Mouse (Mus musculus) heart, embryonic 15.5 days (tissue): ENCODE results near the gene Plpp4. TPM values are rescaled to one million over a fixed set of nuclear protein-coding genes. Genes with fewer than 3 reads are reported as not detected.

Experiments used
- ATAC-seq: fragments of 200-750 bp; cut with Nextera tagmentation; replicated peaks from 2 replicates; pipeline ENCODE4 v1.8.0; 2017; ENCODE audit warnings: low read depth, moderate TSS enrichment; ENCODE audit not compliant: insufficient number of reproducible peaks, insufficient read depth, low FRiP score
- H3K27ac ChIP-seq: fragments of 300-500 bp; sonication (generic); 2 replicates; pipeline ENCODE4 v1.5.1; 2015; ENCODE audit warnings: mild to moderate bottlenecking, inconsistent platforms
- H3K27me3 ChIP-seq: fragments of 300-500 bp; sonication (generic); 2 replicates; pipeline ENCODE4 v1.6.1; 2015; ENCODE audit warnings: inconsistent platforms
- H3K36me3 ChIP-seq: fragments of 300-500 bp; sonication (generic); 2 replicates; pipeline ENCODE4 v1.6.1; 2015; ENCODE audit warnings: mild to moderate bottlenecking, inconsistent platforms
- H3K4me1 ChIP-seq: fragments of 300-500 bp; sonication (generic); replicated peaks from 2 replicates; pipeline ENCODE4 v1.6.1; 2015; ENCODE audit warnings: inconsistent platforms
- H3K4me2 ChIP-seq: fragments of 300-500 bp; sonication (generic); 2 replicates; pipeline ENCODE4 v1.6.1; 2015; ENCODE audit warnings: inconsistent platforms, mild to moderate bottlenecking, moderate library complexity
- H3K4me3 ChIP-seq: fragments of 300-500 bp; sonication (generic); 2 replicates; pipeline ENCODE4 v1.5.1; 2015; ENCODE audit warnings: mild to moderate bottlenecking, inconsistent platforms
- H3K9ac ChIP-seq: fragments of 300-500 bp; sonication (generic); 2 replicates; pipeline ENCODE4 v1.6.1; 2015; ENCODE audit warnings: mild to moderate bottlenecking, inconsistent platforms
- H3K9me3 ChIP-seq: fragments of 300-500 bp; sonication (generic); replicated peaks from 2 replicates; pipeline ENCODE4 v1.6.1; 2016; ENCODE audit warnings: inconsistent platforms
- WGBS: fragments of 180-500 bp; shearing (Covaris S2); methylation state at CpG from one replicate; pipeline ENCODE4 v1.1.7; 2015; ENCODE audit warnings: mixed read lengths; 5-methylcytosine and 5-hydroxymethylcytosine counted together
- polyA plus RNA-seq: library from polyadenylated mRNA; unstranded; fragments of >200 nt; fragmentation: Nextera tagmentation; extraction: Ambion mirVana; gene quantifications from 2 replicates; pipeline ENCODE4 v1.2.1, GENCODE M21; 2015

Plpp4 gene
- polyA plus RNA-seq, 1 experiment from 2014 or later: 0.33 TPM

DNA sequence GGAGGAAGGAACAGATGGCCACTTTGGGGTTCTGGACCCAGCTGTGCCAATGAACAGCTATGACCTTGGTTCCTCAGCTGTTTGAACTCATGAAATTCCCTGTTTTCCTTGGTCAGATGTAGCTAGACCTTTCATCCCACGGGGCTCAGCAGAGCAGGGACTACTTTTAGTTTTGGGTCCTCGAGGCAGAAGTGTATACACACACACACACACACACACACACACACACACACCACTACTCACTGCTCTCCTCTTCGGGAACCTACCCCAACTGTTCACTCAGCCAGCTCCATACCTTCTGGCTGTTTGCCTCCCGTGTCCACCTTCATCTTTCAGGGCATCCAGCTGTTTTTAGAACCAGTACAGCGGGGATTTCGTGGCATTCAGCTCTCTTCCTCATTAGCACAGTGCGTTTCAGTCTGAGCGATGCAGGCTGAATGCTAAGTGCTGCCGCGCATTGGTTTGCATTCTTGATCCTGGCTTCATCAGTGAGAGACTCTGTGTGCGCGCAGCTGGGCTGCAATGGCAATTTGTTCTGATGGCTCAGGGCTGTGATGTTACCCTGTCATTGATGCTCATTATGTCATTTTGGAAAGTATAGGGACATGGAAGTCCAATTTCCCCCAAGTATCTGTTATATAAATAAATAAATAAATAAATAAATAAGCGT is 146.0 kb downstream of the Plpp4 start:
- H3K4me1 ChIP-seq: no peaks in the 10 kb centered on the region
- no peak overlapping the region for H3K27ac ChIP-seq
- 83% methylated on average over 13 of the region's 13 CpGs for WGBS

DNA sequence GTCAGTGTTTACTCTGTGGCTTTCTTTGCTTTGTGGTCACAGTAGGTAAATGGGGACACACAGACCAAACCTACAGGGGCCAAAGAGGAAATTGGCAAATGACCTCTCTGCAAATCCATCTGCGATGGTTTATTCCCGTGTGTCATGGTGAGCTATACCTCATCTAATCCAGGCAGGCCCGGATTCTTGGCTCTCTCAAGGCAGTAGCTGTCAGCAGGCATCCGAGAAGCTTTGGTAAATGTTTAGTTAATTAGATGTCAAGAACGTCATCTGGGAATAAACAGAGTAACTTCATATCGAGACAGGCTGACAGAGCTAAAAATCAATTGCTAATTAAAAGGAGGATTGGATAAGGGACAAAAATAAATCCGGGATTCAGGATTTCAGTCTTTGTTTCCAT is 149.2 kb downstream of the Plpp4 start:
- 58% methylated on average over 7 of the region's 7 CpGs for WGBS

More for the DNA sequence above, 146.0 kb downstream of the Plpp4 start:
- H3K9ac ChIP-seq: no peak overlapping the region
- H3K4me3 ChIP-seq: no peak overlapping the region
- no peaks in the 10 kb centered on the region for H3K27me3 ChIP-seq
- no peak for ATAC-seq
- no peak overlapping the region for H3K4me2 ChIP-seq
- H3K36me3 ChIP-seq: no peaks in the 10 kb centered on the region
- H3K9me3 ChIP-seq: no peaks in the 10 kb centered on the region

DNA sequence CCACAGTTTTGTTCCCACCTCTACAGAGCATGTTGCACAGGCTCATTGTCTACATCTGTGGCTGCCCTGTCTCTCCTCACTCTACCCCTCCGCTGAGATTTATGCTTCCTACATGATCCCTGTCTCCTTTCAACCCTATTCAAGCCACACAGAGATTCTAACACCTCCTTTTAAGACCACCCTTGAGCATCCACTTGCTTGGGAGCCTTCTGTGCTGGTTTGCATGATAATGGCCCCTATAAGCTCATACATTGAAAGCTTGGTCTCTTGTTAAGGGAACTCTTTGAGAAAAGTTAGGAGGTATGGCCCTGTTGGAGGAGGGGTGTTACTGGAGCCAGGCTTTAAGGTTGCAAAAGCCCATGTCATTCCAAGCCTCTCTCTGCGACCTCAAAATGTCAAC is 155.9 kb downstream of the Plpp4 start:
- Histone ChIP-seq H3K27me3 (no peaks in the 10 kb centered on the region), H3K4me3 (no peak overlapping the region), H3K27ac (no peak overlapping the region), H3K4me1 (no peaks in the 10 kb centered on the region), H3K36me3 (no peaks in the 10 kb centered on the region), H3K9ac (no peak overlapping the region), H3K4me2 (no peak overlapping the region), H3K9me3 (no peaks in the 10 kb centered on the region)
- WGBS: 52% methylated on average over 2 of the region's 2 CpGs
- ATAC-seq: no peak

More for the DNA sequence above, 149.2 kb downstream of the Plpp4 start:
- H3K9ac ChIP-seq: no peak overlapping the region
- H3K4me3 ChIP-seq: no peak overlapping the region
- H3K27me3 ChIP-seq: no peaks in the 10 kb centered on the region
- H3K9me3 ChIP-seq: no peaks in the 10 kb centered on the region
- no peak for ATAC-seq
- no peaks in the 10 kb centered on the region for H3K4me1 ChIP-seq
- H3K4me2 ChIP-seq: no peak overlapping the region
- H3K27ac ChIP-seq: no peak overlapping the region
- no peaks in the 10 kb centered on the region for H3K36me3 ChIP-seq

DNA sequence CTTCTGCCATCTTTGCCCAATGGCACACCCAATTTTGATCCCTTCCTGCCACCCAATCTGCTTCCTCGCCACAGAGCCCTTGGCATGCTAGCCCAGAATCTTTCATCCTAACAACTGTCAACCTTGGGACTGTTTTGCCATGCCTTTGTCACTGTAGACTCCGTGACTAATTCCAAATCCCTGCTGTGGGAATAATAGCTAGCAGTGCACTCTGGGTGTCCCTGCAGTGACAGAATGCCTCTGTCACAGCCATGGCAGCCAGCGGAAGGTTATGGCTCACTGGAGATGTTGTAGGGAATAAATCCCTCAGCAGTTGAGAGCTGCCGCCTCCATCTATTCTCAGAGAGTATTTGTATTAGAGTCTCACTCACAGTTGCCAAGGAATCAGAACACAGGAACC is 158.3 kb downstream of the Plpp4 start:
- no peaks in the 10 kb centered on the region for H3K36me3 ChIP-seq
- H3K27ac ChIP-seq: no peak overlapping the region
- WGBS: 66% methylated on average over 4 of the region's 4 CpGs
- ATAC-seq: no peak
- no peaks in the 10 kb centered on the region for H3K27me3 ChIP-seq
- no peak overlapping the region for H3K4me2 ChIP-seq
- no peaks in the 10 kb centered on the region for H3K4me1 ChIP-seq
- no peak overlapping the region for H3K9ac ChIP-seq
- H3K4me3 ChIP-seq: no peak overlapping the region
- no peaks in the 10 kb centered on the region for H3K9me3 ChIP-seq

DNA sequence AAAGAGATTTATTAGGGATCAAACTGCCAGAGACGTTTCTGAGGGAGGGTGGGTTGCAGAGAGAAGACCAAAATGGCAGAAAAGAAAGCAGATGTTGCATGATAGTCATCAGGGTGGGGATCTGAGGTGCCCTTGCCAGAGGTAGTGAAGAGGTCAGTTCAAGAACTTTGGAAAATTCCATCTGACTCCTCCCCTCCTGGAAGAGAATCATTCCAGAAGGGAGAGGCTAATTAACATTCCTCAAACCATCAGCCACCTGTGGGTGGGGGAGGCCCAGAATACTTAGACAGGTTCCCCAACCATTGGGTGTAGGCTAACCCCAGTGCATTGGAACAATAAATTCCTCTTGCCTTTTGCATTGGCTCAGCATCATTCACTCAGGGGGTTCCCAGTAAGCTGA is 164.3 kb downstream of the Plpp4 start:
- no peak overlapping the region for H3K4me2 ChIP-seq

DNA sequence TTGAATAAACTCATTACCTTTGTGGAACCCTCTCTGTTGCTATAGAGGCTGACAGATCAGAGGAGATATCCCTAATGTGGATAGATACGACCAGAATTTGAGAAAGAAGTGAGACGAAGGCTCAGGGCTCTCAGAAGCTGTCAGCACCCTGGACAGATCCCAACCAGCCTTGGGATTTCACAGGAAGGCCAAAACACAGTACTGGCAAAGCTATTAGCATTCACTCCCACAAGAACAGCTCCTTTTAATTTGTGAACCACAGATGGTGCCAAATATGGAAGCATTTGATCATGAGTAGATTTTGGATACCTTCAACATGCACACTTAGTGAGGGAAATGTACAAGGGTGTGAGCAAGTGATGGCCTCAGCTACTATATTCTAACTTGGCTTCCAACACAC is 168.7 kb downstream of the Plpp4 start:
- 15% methylated on average over 2 of the region's 2 CpGs for WGBS
- no peaks in the 10 kb centered on the region for H3K27me3 ChIP-seq
- no peak overlapping the region for H3K27ac ChIP-seq
- H3K9me3 ChIP-seq: no peaks in the 10 kb centered on the region
- H3K4me2 ChIP-seq: no peak overlapping the region
- no peak overlapping the region for H3K9ac ChIP-seq
- H3K36me3 ChIP-seq: no peaks in the 10 kb centered on the region
- no peak overlapping the region for H3K4me3 ChIP-seq
- H3K4me1 ChIP-seq: no peaks in the 10 kb centered on the region
- ATAC-seq: no peak

More for the DNA sequence above, 164.3 kb downstream of the Plpp4 start:
- no peak for ATAC-seq
- no peak overlapping the region for H3K27ac ChIP-seq
- H3K4me3 ChIP-seq: no peak overlapping the region
- H3K4me1 ChIP-seq: no peaks in the 10 kb centered on the region
- WGBS: 34% methylated on average over 1 of the region's 1 CpGs
- no peaks in the 10 kb centered on the region for H3K27me3 ChIP-seq
- no peaks in the 10 kb centered on the region for H3K9me3 ChIP-seq
- no peaks in the 10 kb centered on the region for H3K36me3 ChIP-seq
- no peak overlapping the region for H3K9ac ChIP-seq

DNA sequence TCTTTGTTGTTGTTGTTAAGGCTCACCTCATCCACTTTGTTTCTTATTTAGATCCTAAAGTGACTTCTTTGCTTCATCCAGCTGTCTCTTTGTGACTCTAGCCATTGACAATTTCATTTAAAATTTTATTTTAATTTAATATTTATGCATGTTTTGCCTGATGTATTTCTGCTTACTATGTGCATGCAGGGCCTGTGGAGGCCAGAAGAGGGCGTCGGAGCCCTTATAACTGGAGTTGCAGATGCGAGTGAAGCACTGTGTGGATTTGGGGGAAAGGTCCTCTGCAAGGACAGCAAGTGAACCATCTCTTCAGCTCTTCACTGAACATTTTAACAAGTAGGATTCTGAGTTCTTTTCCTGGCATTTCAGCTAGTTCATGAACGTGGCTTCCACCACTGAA is 172.0 kb downstream of the Plpp4 start:
- H3K9ac ChIP-seq: no peak overlapping the region
- H3K4me1 ChIP-seq: no peaks in the 10 kb centered on the region
- no peak overlapping the region for H3K4me2 ChIP-seq
- no peak overlapping the region for H3K4me3 ChIP-seq
- 42% methylated on average over 4 of the region's 4 CpGs for WGBS
- H3K27ac ChIP-seq: no peak overlapping the region
- H3K36me3 ChIP-seq: no peaks in the 10 kb centered on the region
- ATAC-seq: no peak
- H3K9me3 ChIP-seq: no peaks in the 10 kb centered on the region
- H3K27me3 ChIP-seq: no peaks in the 10 kb centered on the region

DNA sequence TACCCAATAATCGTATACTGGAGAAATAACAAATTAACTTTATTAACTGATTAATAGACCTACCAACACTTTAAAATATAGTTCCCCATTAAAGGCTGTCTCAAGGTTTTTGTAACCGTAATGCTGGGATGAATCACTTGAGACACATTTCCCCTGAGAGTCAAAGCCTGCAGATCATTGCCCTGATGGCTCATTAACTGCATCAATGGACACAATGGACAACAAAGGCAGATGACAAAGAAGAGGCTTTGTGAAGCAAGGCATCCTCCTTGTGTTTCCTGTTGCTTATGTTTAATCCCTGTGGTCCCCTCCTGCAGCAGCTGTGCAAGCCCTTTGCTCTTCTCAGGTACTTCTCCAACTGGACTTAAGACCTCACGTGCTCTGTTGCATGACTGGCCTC is 173.1 kb downstream of the Plpp4 start:
- Histone ChIP-seq H3K9me3 (no peaks in the 10 kb centered on the region), H3K27me3 (no peaks in the 10 kb centered on the region), H3K27ac (no peak overlapping the region), H3K9ac (no peak overlapping the region), H3K36me3 (no peaks in the 10 kb centered on the region), H3K4me3 (no peak overlapping the region), H3K4me2 (no peak overlapping the region), H3K4me1 (no peaks in the 10 kb centered on the region)
- WGBS: 75% methylated on average over 3 of the region's 3 CpGs
- no peak for ATAC-seq
